Mouse (Mus musculus) C3H10T1/2 (cell line): ENCODE measurements around the gene Thnsl2. TPM values are rescaled to one million over a fixed set of nuclear protein-coding genes. Genes with fewer than 3 reads are reported as not detected.

Experiments used
- polyA plus RNA-seq, 2 experiments: library from polyadenylated mRNA; unstranded; fragments of >200 nt; fragmentation: generic; extraction: Trizol; gene quantifications; one replicate each; pipeline ENCODE4 v1.2.1; 2012; ENCODE audit warnings: missing spikeins in 2 of 2

The Thnsl2 gene
- polyA plus RNA-seq: under 1 TPM; 0.06 to 0.70 TPM

GRCm38 (mm10) chr6:71143894-71144455 lies at the start of gene Thnsl2:
Gene Thnsl2, minus strand, starts transcription at chr6:71144439.

Other genes with a start within 250 kb of the Thnsl2 start
- gene Tex37, start 225.5 kb downstream of the Thnsl2 start, polyA plus RNA-seq: not detected
- not detected for gene Foxi3, start 187.9 kb downstream of the Thnsl2 start, polyA plus RNA-seq
- not detected for gene Fabp1, start 55.4 kb upstream of the Thnsl2 start, polyA plus RNA-seq
- gene Krcc1, start 127.2 kb upstream of the Thnsl2 start, polyA plus RNA-seq: 1 to 10 TPM; 1.6 to 9.1 TPM
- under 1 TPM in 1 of 2 experiments, not detected in 1; 0.08 TPM for gene Smyd1, start 177.8 kb upstream of the Thnsl2 start, polyA plus RNA-seq
- not detected for gene Cd8b1, start 178.3 kb upstream of the Thnsl2 start, polyA plus RNA-seq
- gene Cd8a, start 229.0 kb upstream of the Thnsl2 start, polyA plus RNA-seq: not detected